Comparison of ENCODE assay signal across 28 mouse cellular contexts in genomic region chr12:82854902-82855301, GRCm38 (mm10).
A peak's percentile ranks its signal among the peaks of the same experiment; 100 is the strongest.
DNase-seq lines count a peak whose midpoint lies in the region; ATAC-seq lines count a peak whose summit lies in the region.
"Had no signal": no experiment of that assay in that cellular context is flagged by ENCODE, and none has a peak within 500 bp of the region (broad histone marks: within the 10 kb centered on the region; RNA-seq: fewer than 3 reads in every experiment).

No protein-coding gene starts in this region.

- no peak overlapping the region for H3K4me3 ChIP-seq in hindbrain, embryonic 11.5 days (ENCODE audit: low read depth, low read length)
- no peak overlapping the region for H3K4me3 ChIP-seq in hindbrain, embryonic 14.5 days (replicated peaks; ENCODE audit: low read length)
- no peak overlapping the region for H3K4me3 ChIP-seq in forebrain, embryonic 14.5 days (ENCODE audit: low read depth, low read length)
- H3K4me3 ChIP-seq: hindbrain, embryonic 13.5 days; limb, embryonic 13.5 days; liver, embryonic 12.5 days; midbrain, embryonic 13.5 days had no signal

- H3K9ac ChIP-seq in hindbrain, embryonic 11.5 days (ENCODE audit: low read depth, low read length), result no peak overlapping the region
- H3K9ac ChIP-seq in hindbrain, embryonic 14.5 days, result no peak overlapping the region
- no peak overlapping the region for H3K9ac ChIP-seq in forebrain, embryonic 14.5 days (ENCODE audit: low read length)
- H3K9ac ChIP-seq: hindbrain, embryonic 13.5 days; limb, embryonic 13.5 days; liver, embryonic 12.5 days; liver, postnatal 0 days; midbrain, embryonic 13.5 days had no signal

- no peaks in the 10 kb centered on the region for H3K36me3 ChIP-seq in hindbrain, embryonic 11.5 days (ENCODE audit: control insufficient read depth, insufficient read depth, low read length)
- H3K36me3 ChIP-seq in hindbrain, embryonic 14.5 days (replicated peaks; ENCODE audit: control insufficient read depth, insufficient read depth), result no peaks in the 10 kb centered on the region
- no peaks in the 10 kb centered on the region for H3K36me3 ChIP-seq in forebrain, embryonic 14.5 days (ENCODE audit: control insufficient read depth, insufficient read depth, low read length)
- H3K36me3 ChIP-seq: hindbrain, embryonic 13.5 days; limb, embryonic 13.5 days; liver, embryonic 12.5 days; midbrain, embryonic 13.5 days had no signal

- no peaks in the 10 kb centered on the region for H3K9me3 ChIP-seq in hindbrain, embryonic 11.5 days (ENCODE audit: control insufficient read depth, low read length)
- H3K9me3 ChIP-seq in hindbrain, embryonic 14.5 days (ENCODE audit: control insufficient read depth, low read length), result no peaks in the 10 kb centered on the region
- no peaks in the 10 kb centered on the region for H3K9me3 ChIP-seq in forebrain, embryonic 14.5 days (replicated peaks; ENCODE audit: control insufficient read depth, low read length)
- H3K9me3 ChIP-seq: limb, embryonic 13.5 days; liver, embryonic 12.5 days; midbrain, embryonic 13.5 days had no signal

- H3K27ac ChIP-seq in hindbrain, embryonic 11.5 days (ENCODE audit: low read depth, low read length), result no peak overlapping the region
- H3K27ac ChIP-seq in hindbrain, embryonic 14.5 days, result no peak overlapping the region
- H3K27ac ChIP-seq in forebrain, embryonic 14.5 days (ENCODE audit: low read depth, low read length), result no peak overlapping the region
- H3K27ac ChIP-seq: hindbrain, embryonic 13.5 days; limb, embryonic 13.5 days; liver, embryonic 12.5 days; midbrain, embryonic 13.5 days; stomach, postnatal 0 days had no signal

- peak; percentile 2 for DNase-seq in hindbrain, embryonic 11.5 days (ENCODE audit: low spot score)
- DNase-seq in hindbrain, embryonic 14.5 days (ENCODE audit: low spot score), result no peak
- DNase-seq in retina, postnatal 1 day, result peak; percentile 42
- no peak for DNase-seq in retina, embryonic 14.5 days (ENCODE audit: low spot score)
- DNase-seq in forebrain, embryonic 14.5 days (ENCODE audit: low spot score), result peak; percentile 65
- DNase-seq in yolk sac, embryonic 10.5 days (ENCODE audit: low spot score), result no peak
- DNase-seq: adrenal gland, adult 2 months; adrenal gland, postnatal 36 days; B cell, adult 2 months; cerebellum, adult 8-10 months; cerebellum, postnatal 25 days; gastrocnemius, postnatal 36 days; heart, postnatal 36 days; kidney, adult 9 months; kidney, postnatal 10 days; liver, postnatal 0 days; lung, postnatal 36 days; right cerebral cortex, postnatal 4 days; thymus, adult 18-20 months; thymus, postnatal 36 days had no signal

- H3K27me3 ChIP-seq in hindbrain, embryonic 11.5 days (ENCODE audit: control insufficient read depth, insufficient read depth, low read length), result no peaks in the 10 kb centered on the region
- no peaks in the 10 kb centered on the region for H3K27me3 ChIP-seq in hindbrain, embryonic 14.5 days (ENCODE audit: control insufficient read depth, insufficient read depth, low read length)
- no peaks in the 10 kb centered on the region for H3K27me3 ChIP-seq in forebrain, embryonic 14.5 days (replicated peaks; ENCODE audit: control insufficient read depth, insufficient read depth, low read length)
- H3K27me3 ChIP-seq: hindbrain, embryonic 13.5 days; liver, embryonic 12.5 days; midbrain, embryonic 13.5 days had no signal

- no peaks in the 10 kb centered on the region for H3K4me1 ChIP-seq in hindbrain, embryonic 11.5 days (replicated peaks; ENCODE audit: control insufficient read depth, insufficient read depth, low read length)
- no peaks in the 10 kb centered on the region for H3K4me1 ChIP-seq in hindbrain, embryonic 14.5 days (replicated peaks; ENCODE audit: control insufficient read depth, insufficient read depth, low read length)
- no peaks in the 10 kb centered on the region for H3K4me1 ChIP-seq in forebrain, embryonic 14.5 days (ENCODE audit: control insufficient read depth, insufficient read depth, low read length)
- H3K4me1 ChIP-seq: liver, embryonic 12.5 days; midbrain, embryonic 13.5 days had no signal

- WGBS in hindbrain, embryonic 11.5 days, result 79% methylated on average over 5 of the region's 5 CpGs
- 63% methylated on average over 5 of the region's 5 CpGs for WGBS in hindbrain, embryonic 14.5 days
- 39% methylated on average over 5 of the region's 5 CpGs for WGBS in forebrain, embryonic 14.5 days

- H3K4me2 ChIP-seq in hindbrain, embryonic 11.5 days (replicated peaks; ENCODE audit: low read depth, low read length), result no peak overlapping the region
- H3K4me2 ChIP-seq in hindbrain, embryonic 14.5 days (replicated peaks), result no peak overlapping the region
- H3K4me2 ChIP-seq in forebrain, embryonic 14.5 days (ENCODE audit: low read length), result no peak overlapping the region
- H3K4me2 ChIP-seq: heart, embryonic 11.5 days; hindbrain, embryonic 13.5 days; limb, embryonic 13.5 days; liver, embryonic 12.5 days; midbrain, embryonic 13.5 days had no signal

- ATAC-seq in hindbrain, embryonic 11.5 days (ENCODE audit: low FRiP score), result peak; percentile 25; the same call in 1 of the 2 replicates
- ATAC-seq in hindbrain, embryonic 14.5 days (ENCODE audit: low FRiP score), result no peak
- ATAC-seq in forebrain, embryonic 14.5 days, result peak; percentile 65
- ATAC-seq: activated CD4-positive, CD25-positive, alpha-beta regulatory T cell, adult 4 months; intestine, postnatal 0 days; liver, embryonic 12.5 days; midbrain, embryonic 13.5 days had no signal

Comparison
In these comparisons a context has a peak if more than half of its experiments do, and no peak if none do; other contexts are left out.
1. DNase-seq: peak in hindbrain, embryonic 11.5 days (single experiment), retina, postnatal 1 day (single experiment) and forebrain, embryonic 14.5 days (single experiment); none in hindbrain, embryonic 14.5 days (single experiment), retina, embryonic 14.5 days (single experiment) and yolk sac, embryonic 10.5 days (single experiment).